Mouse (Mus musculus): ENCODE measurements at regions not wholly inside any gene's neighbourhood (a gene's known extent, or its start where the extent isn't known, plus 50 kb on each side); places are given as distances from the start of the nearest gene placed in this dataset.

- no peaks in the 10 kb centered on the region for H3K36me3 ChIP-seq (ENCODE audit: control insufficient read depth, insufficient read depth)
- TF ChIP-seq TCF3 (IDR thresholded peaks at IDR 0.05; ENCODE audit: insufficient read length, low read depth) (no peak), REST (IDR thresholded peaks at IDR 0.05; ENCODE audit: insufficient read depth, insufficient read length) (no peak), CEBPB (IDR thresholded peaks at IDR 0.05; ENCODE audit: insufficient read depth, poor library complexity, severe bottlenecking) (no peak), POLR2A (IDR thresholded peaks at IDR 0.05; ENCODE audit: insufficient read length, low read depth) (no peak), E2F4 (IDR thresholded peaks at IDR 0.05; ENCODE audit: insufficient read depth) (no peak), TCF12 (IDR thresholded peaks at IDR 0.05; ENCODE audit: insufficient read depth, poor library complexity, severe bottlenecking) (no peak), MYOG (IDR thresholded peaks at IDR 0.05; ENCODE audit: control insufficient read depth in 1 of 3, insufficient read depth in 1 of 3, insufficient read length in 2 of 3, low read depth in 2 of 3) (no peak), MYOD1 (IDR thresholded peaks at IDR 0.05; ENCODE audit: control insufficient read depth in 1 of 3, insufficient read length in 2 of 3, low read depth in 2 of 3) (no peak), MAX (IDR thresholded peaks at IDR 0.05; ENCODE audit: low read depth) (no peak), POLR2AphosphoS2 (IDR thresholded peaks at IDR 0.05; ENCODE audit: insufficient read length, low read depth) (no peak), USF1 (IDR thresholded peaks at IDR 0.05; ENCODE audit: low read depth) (no peak), SRF (IDR thresholded peaks at IDR 0.05; ENCODE audit: control insufficient read depth, insufficient read length, low read depth) (no peak)
- H3K4me3 ChIP-seq, result no peak overlapping the region
- no peaks in the 10 kb centered on the region for H3K79me2 ChIP-seq (ENCODE audit: control insufficient read depth, insufficient read depth)
- no peaks in the 10 kb centered on the region for H3K27me3 ChIP-seq (ENCODE audit: control insufficient read depth, insufficient read depth, insufficient read length)
- no peak overlapping the region for H3ac ChIP-seq (ENCODE audit: control insufficient read depth, insufficient read length)
- H3K4me2 ChIP-seq (ENCODE audit: low read depth), result no peak overlapping the region
Observed at GRCm38 (mm10) chr19:30289721-30290120, 57.0 kb downstream of the Mbl2 start.

DNA sequence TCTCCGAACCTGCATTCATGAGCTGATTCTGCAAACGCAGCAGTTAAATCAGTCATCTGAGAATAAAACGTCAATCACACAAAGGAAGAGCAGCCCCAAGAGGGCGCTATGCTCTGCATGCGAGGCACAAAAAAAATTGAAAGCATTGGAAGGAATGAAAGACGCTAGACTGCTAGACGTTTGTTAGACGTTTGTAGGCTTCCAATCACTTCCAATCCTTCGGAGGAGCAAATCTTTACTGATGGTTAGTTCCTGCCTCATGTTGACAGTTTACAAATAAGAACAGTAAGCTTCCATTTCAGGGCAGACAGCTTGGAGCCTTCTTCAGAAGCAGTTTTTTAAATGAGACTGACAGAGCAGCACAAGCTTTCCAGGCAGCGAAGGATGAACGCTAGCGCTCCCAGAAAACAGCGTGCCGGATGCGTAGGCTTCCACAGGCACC lies 62.5 kb downstream of the Mbl2 start:
- no peak for TF ChIP-seq SRF (IDR thresholded peaks at IDR 0.05; ENCODE audit: control insufficient read depth, insufficient read length, low read depth)
- no peak for TF ChIP-seq MYOG (IDR thresholded peaks at IDR 0.05; ENCODE audit: control insufficient read depth in 1 of 3, insufficient read depth in 1 of 3, insufficient read length in 2 of 3, low read depth in 2 of 3)
- no peak for TF ChIP-seq TCF3 (IDR thresholded peaks at IDR 0.05; ENCODE audit: insufficient read length, low read depth)
- no peak overlapping the region for H3K4me2 ChIP-seq (ENCODE audit: low read depth)
- no peaks in the 10 kb centered on the region for H3K79me2 ChIP-seq (ENCODE audit: control insufficient read depth, insufficient read depth)
- no peak overlapping the region for H3ac ChIP-seq (ENCODE audit: control insufficient read depth, insufficient read length)
- H3K4me3 ChIP-seq, result no peak overlapping the region
- H3K36me3 ChIP-seq (ENCODE audit: control insufficient read depth, insufficient read depth), result no peaks in the 10 kb centered on the region
- H3K27me3 ChIP-seq (ENCODE audit: control insufficient read depth, insufficient read depth, insufficient read length), result no peaks in the 10 kb centered on the region

- no peak overlapping the region for H3ac ChIP-seq (ENCODE audit: control insufficient read depth, insufficient read length)
- H3K4me3 ChIP-seq, result no peak overlapping the region
- TF ChIP-seq MYOD1 (IDR thresholded peaks at IDR 0.05; ENCODE audit: control insufficient read depth in 1 of 3, insufficient read length in 2 of 3, low read depth in 2 of 3) (no peak), REST (IDR thresholded peaks at IDR 0.05; ENCODE audit: insufficient read depth, insufficient read length) (no peak), USF1 (IDR thresholded peaks at IDR 0.05; ENCODE audit: low read depth) (no peak), POLR2AphosphoS2 (IDR thresholded peaks at IDR 0.05; ENCODE audit: insufficient read length, low read depth) (no peak), TCF3 (IDR thresholded peaks at IDR 0.05; ENCODE audit: insufficient read length, low read depth) (no peak), TCF12 (IDR thresholded peaks at IDR 0.05; ENCODE audit: insufficient read depth, poor library complexity, severe bottlenecking) (no peak), MYOG (IDR thresholded peaks at IDR 0.05; ENCODE audit: control insufficient read depth in 1 of 3, insufficient read depth in 1 of 3, insufficient read length in 2 of 3, low read depth in 2 of 3) (no peak), E2F4 (IDR thresholded peaks at IDR 0.05; ENCODE audit: insufficient read depth) (no peak), CEBPB (IDR thresholded peaks at IDR 0.05; ENCODE audit: insufficient read depth, poor library complexity, severe bottlenecking) (no peak), MAX (IDR thresholded peaks at IDR 0.05; ENCODE audit: low read depth) (no peak), POLR2A (IDR thresholded peaks at IDR 0.05; ENCODE audit: insufficient read length, low read depth) (no peak), SRF (IDR thresholded peaks at IDR 0.05; ENCODE audit: control insufficient read depth, insufficient read length, low read depth) (no peak)
- no peaks in the 10 kb centered on the region for H3K79me2 ChIP-seq (ENCODE audit: control insufficient read depth, insufficient read depth)
- H3K36me3 ChIP-seq (ENCODE audit: control insufficient read depth, insufficient read depth), result no peaks in the 10 kb centered on the region
- no peaks in the 10 kb centered on the region for H3K27me3 ChIP-seq (ENCODE audit: control insufficient read depth, insufficient read depth, insufficient read length)
- H3K4me2 ChIP-seq (ENCODE audit: low read depth), result no peak overlapping the region
Observed at GRCm38 (mm10) chr19:30296024-30296423, 63.3 kb downstream of the Mbl2 start.

GRCm38 (mm10) chr19:30299536-30299935 lies 66.8 kb downstream of the Mbl2 start:
- TF ChIP-seq MAX (IDR thresholded peaks at IDR 0.05; ENCODE audit: low read depth), result no peak
- no peaks in the 10 kb centered on the region for H3K27me3 ChIP-seq (ENCODE audit: control insufficient read depth, insufficient read depth, insufficient read length)
- H3K36me3 ChIP-seq (ENCODE audit: control insufficient read depth, insufficient read depth), result no peaks in the 10 kb centered on the region
- no peak overlapping the region for H3K4me3 ChIP-seq
- no peaks in the 10 kb centered on the region for H3K79me2 ChIP-seq (ENCODE audit: control insufficient read depth, insufficient read depth)
- no peak overlapping the region for H3K4me2 ChIP-seq (ENCODE audit: low read depth)
- H3ac ChIP-seq (ENCODE audit: control insufficient read depth, insufficient read length), result no peak overlapping the region

DNA sequence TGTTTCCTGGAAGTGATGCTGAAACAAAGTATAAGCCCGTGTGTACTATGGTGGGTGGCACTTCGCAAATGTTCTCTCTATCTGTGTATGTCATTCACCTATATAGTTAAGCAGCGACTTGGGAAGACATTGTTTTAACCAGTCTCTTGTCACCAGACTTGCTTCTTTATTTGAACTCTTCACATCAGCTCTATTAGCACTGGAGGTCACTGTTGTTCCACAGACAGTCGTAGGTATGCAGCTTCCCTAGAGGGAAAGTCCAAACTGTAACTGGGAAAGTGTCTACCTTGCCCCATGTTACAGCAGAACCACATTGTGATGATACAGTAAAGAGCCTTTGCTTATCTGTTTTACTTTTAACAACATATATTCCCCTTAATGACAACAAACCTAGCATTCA lies 69.5 kb downstream of the Mbl2 start:
- no peak overlapping the region for H3K4me2 ChIP-seq (ENCODE audit: low read depth)
- no peaks in the 10 kb centered on the region for H3K36me3 ChIP-seq (ENCODE audit: control insufficient read depth, insufficient read depth)
- no peak for TF ChIP-seq POLR2AphosphoS2 (IDR thresholded peaks at IDR 0.05; ENCODE audit: insufficient read length, low read depth)
- no peak for TF ChIP-seq TCF12 (IDR thresholded peaks at IDR 0.05; ENCODE audit: insufficient read depth, poor library complexity, severe bottlenecking)
- no peak for TF ChIP-seq REST (IDR thresholded peaks at IDR 0.05; ENCODE audit: insufficient read depth, insufficient read length)
- TF ChIP-seq MYOG (IDR thresholded peaks at IDR 0.05; ENCODE audit: control insufficient read depth in 1 of 3, insufficient read depth in 1 of 3, insufficient read length in 2 of 3, low read depth in 2 of 3), result no peak
- TF ChIP-seq TCF3 (IDR thresholded peaks at IDR 0.05; ENCODE audit: insufficient read length, low read depth), result no peak
- TF ChIP-seq E2F4 (IDR thresholded peaks at IDR 0.05; ENCODE audit: insufficient read depth), result no peak
- TF ChIP-seq MAX (IDR thresholded peaks at IDR 0.05; ENCODE audit: low read depth), result no peak
- no peak for TF ChIP-seq POLR2A (IDR thresholded peaks at IDR 0.05; ENCODE audit: insufficient read length, low read depth)
- no peak for TF ChIP-seq USF1 (IDR thresholded peaks at IDR 0.05; ENCODE audit: low read depth)
- TF ChIP-seq CEBPB (IDR thresholded peaks at IDR 0.05; ENCODE audit: insufficient read depth, poor library complexity, severe bottlenecking), result no peak
- no peak for TF ChIP-seq SRF (IDR thresholded peaks at IDR 0.05; ENCODE audit: control insufficient read depth, insufficient read length, low read depth)
- TF ChIP-seq MYOD1 (IDR thresholded peaks at IDR 0.05; ENCODE audit: control insufficient read depth in 1 of 3, insufficient read length in 2 of 3, low read depth in 2 of 3), result no peak
- H3ac ChIP-seq (ENCODE audit: control insufficient read depth, insufficient read length), result no peak overlapping the region
- no peaks in the 10 kb centered on the region for H3K27me3 ChIP-seq (ENCODE audit: control insufficient read depth, insufficient read depth, insufficient read length)
- no peaks in the 10 kb centered on the region for H3K79me2 ChIP-seq (ENCODE audit: control insufficient read depth, insufficient read depth)
- H3K4me3 ChIP-seq, result no peak overlapping the region
